Mouse (Mus musculus): ENCODE measurements at regions not wholly inside any gene's neighbourhood (a gene's known extent, or its start where the extent isn't known, plus 50 kb on each side); places are given as distances from the start of the nearest gene placed in this dataset.

- no peak for ATAC-seq (ENCODE audit: extremely low read depth, insufficient number of reproducible peaks, low FRiP score, poor library complexity, severe bottlenecking)
Measured at GRCm38 (mm10) chr7:40390927-40391326, 507.2 kb upstream of the Vstm2b start.

GRCm38 (mm10) chr7:40391626-40392025 is 506.5 kb upstream of the Vstm2b start:
- ATAC-seq (ENCODE audit: extremely low read depth, insufficient number of reproducible peaks, low FRiP score, poor library complexity, severe bottlenecking) = no peak

- ATAC-seq (ENCODE audit: extremely low read depth, insufficient number of reproducible peaks, low FRiP score, poor library complexity, severe bottlenecking) = no peak
Measured at GRCm38 (mm10) chr7:40392207-40392606, 505.9 kb upstream of the Vstm2b start.

DNA sequence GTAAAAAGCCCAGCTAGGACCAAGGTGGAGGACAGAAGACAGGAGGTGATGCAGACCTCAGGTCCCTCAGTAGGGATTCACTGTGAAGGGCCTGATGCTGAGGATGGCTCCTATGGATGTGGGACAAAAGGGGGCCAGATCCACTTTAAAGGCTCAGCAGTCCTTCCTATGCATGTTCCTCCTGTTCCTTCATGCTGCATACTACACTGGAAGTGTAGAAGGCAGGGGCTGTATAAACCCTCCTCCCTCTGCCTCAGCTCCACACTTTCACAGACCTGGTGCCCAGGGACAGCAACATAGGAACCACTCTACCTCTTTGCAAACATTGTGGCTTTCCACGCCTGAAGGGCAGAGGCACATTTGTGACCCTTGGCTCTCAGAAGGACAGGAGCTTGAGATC is 505.4 kb upstream of the Vstm2b start:
- no peak for ATAC-seq (ENCODE audit: extremely low read depth, insufficient number of reproducible peaks, low FRiP score, poor library complexity, severe bottlenecking)

DNA sequence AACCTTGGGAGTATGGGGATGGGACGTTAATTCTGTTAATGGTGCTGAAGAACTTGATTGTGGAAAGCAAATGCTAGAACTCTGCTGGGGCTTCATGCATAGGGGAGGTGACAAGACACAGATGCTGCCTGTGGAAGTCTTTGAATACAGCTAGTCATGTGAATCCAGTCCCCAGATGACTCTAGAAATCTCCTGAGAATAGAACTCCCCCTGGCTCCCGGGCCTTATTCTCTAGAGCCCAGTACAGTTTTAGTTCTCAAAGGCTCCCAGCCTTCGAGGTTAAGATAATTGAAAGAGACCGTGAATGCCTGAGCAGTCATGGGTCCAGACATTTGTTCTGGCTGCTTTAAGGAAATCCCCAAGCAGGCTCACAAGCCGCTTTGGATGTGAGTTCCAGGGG is 499.9 kb upstream of the Vstm2b start:
- no peak for ATAC-seq (ENCODE audit: extremely low read depth, insufficient number of reproducible peaks, low FRiP score, poor library complexity, severe bottlenecking)

- no peak for ATAC-seq (ENCODE audit: extremely low read depth, insufficient number of reproducible peaks, low FRiP score, poor library complexity, severe bottlenecking)
Measured at GRCm38 (mm10) chr7:40419332-40419731, 478.8 kb upstream of the Vstm2b start.

- no peak for ATAC-seq (ENCODE audit: extremely low read depth, insufficient number of reproducible peaks, low FRiP score, poor library complexity, severe bottlenecking)
Measured at GRCm38 (mm10) chr7:40422125-40422524, 476.0 kb upstream of the Vstm2b start.

DNA sequence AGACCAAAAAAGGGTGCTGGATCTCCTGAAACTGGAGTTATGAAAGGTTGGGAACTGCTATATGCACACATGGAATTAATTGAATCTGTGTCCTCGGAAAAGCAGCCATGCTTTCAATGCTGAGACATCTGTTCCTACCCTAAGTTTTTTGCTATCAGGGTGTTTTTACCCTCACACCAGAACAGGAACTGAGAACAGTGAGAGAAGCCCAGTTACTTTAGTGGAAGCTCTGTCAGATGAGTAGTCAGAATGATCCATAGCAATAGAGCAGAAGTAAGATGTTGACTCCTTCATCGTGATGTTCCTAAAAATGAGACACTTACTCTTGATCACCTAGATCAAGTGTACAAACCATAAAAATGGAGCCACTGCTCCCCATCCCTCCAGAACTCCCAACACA is 468.7 kb upstream of the Vstm2b start:
- no peak for ATAC-seq (ENCODE audit: extremely low read depth, insufficient number of reproducible peaks, low FRiP score, poor library complexity, severe bottlenecking)

DNA sequence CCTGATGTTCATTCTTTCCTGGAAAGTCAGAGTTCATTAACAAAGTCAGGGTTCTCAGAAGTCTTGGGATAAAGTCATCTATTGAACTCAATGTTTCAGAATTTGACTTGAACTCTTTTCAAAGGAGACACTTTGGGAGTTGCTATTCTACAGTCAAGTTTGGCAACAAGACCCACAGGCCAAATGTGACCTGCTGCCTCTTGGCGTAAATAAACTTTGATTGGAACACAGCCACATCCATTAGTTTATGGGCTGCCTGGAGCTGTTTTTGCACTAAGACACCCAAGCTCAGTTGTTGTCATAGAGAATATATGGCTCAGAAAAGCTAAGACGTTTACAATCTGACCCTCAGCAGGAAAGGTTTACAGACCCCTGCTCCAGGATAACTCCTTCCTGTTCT is 464.2 kb upstream of the Vstm2b start:
- no peak for ATAC-seq (ENCODE audit: extremely low read depth, insufficient number of reproducible peaks, low FRiP score, poor library complexity, severe bottlenecking)

GRCm38 (mm10) chr7:40441128-40441527 is 457.0 kb upstream of the Vstm2b start:
- ATAC-seq (ENCODE audit: extremely low read depth, insufficient number of reproducible peaks, low FRiP score, poor library complexity, severe bottlenecking) = no peak

- no peak for ATAC-seq (ENCODE audit: extremely low read depth, insufficient number of reproducible peaks, low FRiP score, poor library complexity, severe bottlenecking)
Measured at GRCm38 (mm10) chr7:40441786-40442185, 456.3 kb upstream of the Vstm2b start.

- no peak for ATAC-seq (ENCODE audit: extremely low read depth, insufficient number of reproducible peaks, low FRiP score, poor library complexity, severe bottlenecking)
Measured at GRCm38 (mm10) chr7:40466382-40466781, 431.7 kb upstream of the Vstm2b start.

- ATAC-seq (ENCODE audit: extremely low read depth, insufficient number of reproducible peaks, low FRiP score, poor library complexity, severe bottlenecking) = no peak
Measured at GRCm38 (mm10) chr7:40487256-40487655, 410.9 kb upstream of the Vstm2b start.

DNA sequence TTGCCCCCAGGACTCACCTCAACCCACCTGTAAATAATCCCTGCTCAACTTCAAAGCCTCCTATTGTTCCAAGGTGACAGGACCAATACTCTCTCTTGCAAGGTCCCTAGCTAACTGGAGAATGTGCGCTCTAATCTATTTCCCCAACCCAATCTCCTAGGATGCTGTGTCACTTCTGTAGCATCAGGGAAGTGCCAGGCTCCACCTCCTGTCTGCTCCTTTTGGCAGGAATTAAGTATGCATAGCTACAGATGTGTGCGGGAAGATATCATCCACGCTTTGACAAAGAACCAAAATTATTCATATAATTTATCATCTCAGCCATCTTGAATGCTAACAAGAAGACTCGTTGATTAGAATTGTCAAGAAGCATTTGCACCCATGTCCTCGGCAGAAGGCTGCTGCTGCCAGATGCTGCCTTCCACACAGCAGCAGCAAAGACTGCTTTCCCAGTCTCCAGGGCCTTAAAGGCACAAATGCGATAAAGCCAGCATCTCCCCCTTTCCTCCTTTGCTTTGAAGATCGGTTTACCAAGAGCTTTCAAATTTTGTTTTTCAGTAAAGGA is 375.3 kb upstream of the Vstm2b start:
- no peak for ATAC-seq (ENCODE audit: extremely low read depth, insufficient number of reproducible peaks, low FRiP score, poor library complexity, severe bottlenecking)

GRCm38 (mm10) chr7:40536601-40537000 is 361.5 kb upstream of the Vstm2b start:
- no peak for ATAC-seq (ENCODE audit: extremely low read depth, insufficient number of reproducible peaks, low FRiP score, poor library complexity, severe bottlenecking)

GRCm38 (mm10) chr7:40537621-40538020 is 360.5 kb upstream of the Vstm2b start:
- ATAC-seq (ENCODE audit: extremely low read depth, insufficient number of reproducible peaks, low FRiP score, poor library complexity, severe bottlenecking) = no peak

DNA sequence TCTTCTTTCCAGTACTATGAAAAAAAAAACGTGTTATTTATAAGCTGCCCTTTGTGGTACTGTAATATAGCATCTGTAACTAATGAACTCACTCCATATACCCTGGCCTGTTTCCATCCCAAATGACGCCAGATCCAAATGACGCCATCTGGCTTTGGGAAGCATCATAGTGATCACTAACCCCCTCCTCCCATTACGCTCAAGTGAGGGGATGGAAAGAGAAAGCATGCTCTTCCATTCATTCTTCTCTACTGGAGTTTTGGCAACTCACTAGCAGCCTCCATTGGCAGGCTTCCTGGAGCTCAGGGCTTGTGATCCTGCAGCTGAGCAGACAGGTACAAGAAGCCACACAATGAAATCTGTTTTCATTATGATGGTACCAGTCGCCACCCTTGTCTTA is 358.3 kb upstream of the Vstm2b start:
- no peak for ATAC-seq (ENCODE audit: extremely low read depth, insufficient number of reproducible peaks, low FRiP score, poor library complexity, severe bottlenecking)

- ATAC-seq (ENCODE audit: extremely low read depth, insufficient number of reproducible peaks, low FRiP score, poor library complexity, severe bottlenecking) = no peak
Measured at GRCm38 (mm10) chr7:40541283-40541682, 356.8 kb upstream of the Vstm2b start.

GRCm38 (mm10) chr7:40563447-40564118 is 334.5 kb upstream of the Vstm2b start:
- ATAC-seq (ENCODE audit: extremely low read depth, insufficient number of reproducible peaks, low FRiP score, poor library complexity, severe bottlenecking) = no peak

- no peak for ATAC-seq (ENCODE audit: extremely low read depth, insufficient number of reproducible peaks, low FRiP score, poor library complexity, severe bottlenecking)
Measured at GRCm38 (mm10) chr7:40575971-40576370, 322.2 kb upstream of the Vstm2b start.

DNA sequence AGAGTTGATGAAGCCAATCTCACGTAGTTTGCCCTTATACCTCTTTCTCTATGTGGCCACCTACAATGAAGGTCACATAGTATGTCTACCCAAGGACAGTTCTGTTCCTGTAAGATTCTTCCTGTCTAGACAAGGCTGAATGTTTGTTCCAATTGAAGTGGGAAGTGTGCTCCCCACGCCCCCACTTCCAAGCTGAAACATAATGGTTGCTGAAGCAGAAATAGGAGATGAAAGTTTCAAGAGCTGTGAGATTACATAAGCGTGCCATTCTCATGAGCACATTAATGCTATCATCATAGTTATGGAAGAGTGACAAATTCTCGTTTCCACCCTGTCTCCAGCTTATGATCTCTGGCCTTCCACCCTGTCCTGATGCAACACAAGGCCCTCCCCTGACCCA is 320.8 kb upstream of the Vstm2b start:
- ATAC-seq (ENCODE audit: extremely low read depth, insufficient number of reproducible peaks, low FRiP score, poor library complexity, severe bottlenecking) = no peak
